Mouse (Mus musculus): ENCODE data around the gene Drap1.

GRCm38 (mm10) chr19:5429806-5430205 is 5.0 kb upstream of the Drap1 start:
- TF ChIP-seq ZNF384 (IDR thresholded peaks at IDR 0.05; ENCODE audit: low read depth, low read length) (no peak), HCFC1 (IDR thresholded peaks at IDR 0.05; ENCODE audit: borderline replicate concordance, insufficient read depth, low read length) (no peak), CHD2 (IDR thresholded peaks at IDR 0.05; ENCODE audit: low read depth, low read length) (no peak), MAFK (IDR thresholded peaks at IDR 0.05; ENCODE audit: insufficient read depth, low read depth, low read length) (no peak)

Measured in ES-E14 (cell line).